Mouse (Mus musculus): ENCODE data around the gene Smim22. TPM values are rescaled to one million over a fixed set of nuclear protein-coding genes. Genes with fewer than 3 reads are reported as not detected.
A peak's percentile ranks its signal among the peaks of the same experiment; 100 is the strongest.

Smim22 gene
- total and polyA plus RNA-seq, 3 experiments = not detected

DNA sequence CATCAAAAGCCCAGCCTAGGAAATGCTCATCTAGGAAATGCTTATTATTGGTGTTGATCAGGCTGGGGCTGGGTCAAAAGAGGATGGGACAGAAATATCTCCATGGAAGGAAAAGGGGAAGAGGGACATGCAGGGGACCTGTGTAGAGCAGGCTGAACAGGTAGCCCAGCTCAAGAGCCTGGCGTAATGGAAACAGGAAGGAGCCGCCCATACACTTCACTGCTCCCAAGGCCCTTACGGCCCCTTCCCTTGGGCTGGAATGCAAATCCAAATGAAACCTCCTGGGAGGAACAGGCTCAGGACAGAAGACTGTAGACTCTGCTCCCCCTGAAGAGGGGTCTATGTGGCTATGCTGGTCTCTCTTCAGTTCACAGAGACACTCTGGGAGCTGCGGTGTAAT is 7.5 kb downstream of the Smim22 start:
- Histone ChIP-seq H3K9me3 (replicated peaks; ENCODE audit: insufficient read depth, low read length) (no peaks in the 10 kb centered on the region), H3K79me2 (ENCODE audit: control insufficient read depth, insufficient read depth, low read length, poor library complexity) (no peaks in the 10 kb centered on the region), H3K27ac (ENCODE audit: control insufficient read depth, low read depth, low read length) (no peak overlapping the region), H3K9ac (ENCODE audit: control insufficient read depth, low read depth, low read length, poor library complexity, severe bottlenecking) (no peak overlapping the region), H3K36me3 (ENCODE audit: control insufficient read depth in 1 of 2, insufficient read depth in 2 of 2, low read length in 2 of 2) (peaks cover 2 to 6% of the 10 kb centered on the region in 2 experiments), H3K27me3 (ENCODE audit: control insufficient read depth in 1 of 2, insufficient read depth in 2 of 2, low read length in 2 of 2) (no peaks in the 10 kb centered on the region), H3K4me3 (ENCODE audit: control insufficient read depth in 1 of 2, insufficient read depth in 1 of 2, low read depth in 2 of 2, low read length in 2 of 2) (no peak overlapping the region), H3K4me1 (ENCODE audit: control insufficient read depth in 1 of 2, insufficient read depth in 2 of 2, low read length in 2 of 2) (peaks cover 0 to 15% of the 10 kb centered on the region in 2 experiments; a peak in 2 of 4 replicates)
- peak; percentile 9 for DNase-seq (ENCODE audit: low read depth, low spot score)
- 0 out of 4 replicates have a peak, but pooled peaks of 1 of the 2 experiments have one; percentile 4 for TF ChIP-seq POLR2A (IDR thresholded peaks at IDR 0.05; ENCODE audit: control insufficient read depth in 1 of 2, insufficient read depth in 1 of 2, low read depth in 1 of 2, low read length in 2 of 2, poor library complexity in 1 of 2)
- TF ChIP-seq ETS1 (IDR thresholded peaks at IDR 0.05; ENCODE audit: low read depth, low read length) = no peak
- TF ChIP-seq GABPA (IDR thresholded peaks at IDR 0.05; ENCODE audit: low read depth, low read length) = no peak
- TF ChIP-seq ZMIZ1 (IDR thresholded peaks at IDR 0.05; ENCODE audit: low read depth, low read length) = no peak
- no peak for TF ChIP-seq MYB (IDR thresholded peaks at IDR 0.05; ENCODE audit: low read depth, low read length)

DNA sequence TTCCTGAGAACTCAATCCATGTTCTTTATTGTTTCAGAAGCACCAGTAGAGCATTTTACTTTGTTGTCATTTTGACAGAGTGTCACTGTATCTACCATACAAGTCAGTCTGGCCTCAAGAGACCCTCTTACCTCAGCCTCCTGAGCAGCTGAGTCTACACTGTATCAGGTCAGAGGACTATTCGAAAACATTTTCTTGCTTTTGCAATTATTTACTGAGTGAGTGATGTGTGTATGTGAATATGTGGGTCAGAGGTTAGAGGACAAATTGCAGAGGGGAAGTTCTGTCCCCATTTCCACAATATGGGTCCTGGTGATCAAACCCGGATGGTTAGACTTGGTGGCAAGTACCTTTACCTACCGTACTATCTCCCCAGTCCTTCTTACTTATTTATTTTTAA is 16.9 kb downstream of the Smim22 start:
- H3K9ac ChIP-seq (ENCODE audit: control insufficient read depth, low read depth, low read length, poor library complexity, severe bottlenecking) = no peak overlapping the region
- no peaks in the 10 kb centered on the region for H3K9me3 ChIP-seq (replicated peaks; ENCODE audit: insufficient read depth, low read length)
- peaks cover 0 to 19% of the 10 kb centered on the region in 2 experiments; a peak in 2 of 4 replicates for H3K36me3 ChIP-seq (ENCODE audit: control insufficient read depth in 1 of 2, insufficient read depth in 2 of 2, low read length in 2 of 2)
- H3K27me3 ChIP-seq (ENCODE audit: control insufficient read depth in 1 of 2, insufficient read depth in 2 of 2, low read length in 2 of 2) = no peaks in the 10 kb centered on the region
- H3K27ac ChIP-seq (ENCODE audit: control insufficient read depth, low read depth, low read length) = no peak overlapping the region
- no peaks in the 10 kb centered on the region for H3K4me1 ChIP-seq (ENCODE audit: control insufficient read depth in 1 of 2, insufficient read depth in 2 of 2, low read length in 2 of 2)
- H3K4me3 ChIP-seq (ENCODE audit: control insufficient read depth in 1 of 2, insufficient read depth in 1 of 2, low read depth in 2 of 2, low read length in 2 of 2) = no peak overlapping the region
- no peak for TF ChIP-seq POLR2AphosphoS2 (IDR thresholded peaks at IDR 0.05; ENCODE audit: low read length)
- no peak for TF ChIP-seq NRF1 (IDR thresholded peaks at IDR 0.05; ENCODE audit: insufficient read depth, low read depth, low read length, poor library complexity, severe bottlenecking)
- no peak for TF ChIP-seq CTCF (IDR thresholded peaks at IDR 0.05 in 2 of 3, conservative IDR thresholded peaks at IDR 0.05 in 1 of 3; ENCODE audit: control insufficient read depth in 1 of 3, insufficient read depth in 1 of 3, low read depth in 2 of 3, low read length in 3 of 3, poor library complexity in 1 of 3, severe bottlenecking in 1 of 3)
- TF ChIP-seq MAFK (IDR thresholded peaks at IDR 0.05; ENCODE audit: borderline replicate concordance, low read depth, low read length) = no peak
- TF ChIP-seq RAD21 (IDR thresholded peaks at IDR 0.05; ENCODE audit: low read depth, low read length) = no peak
- no peak for TF ChIP-seq BHLHE40 (IDR thresholded peaks at IDR 0.05; ENCODE audit: borderline replicate concordance, low read depth, low read length)
- no peak for DNase-seq (ENCODE audit: low read depth, low spot score)
- no peaks in the 10 kb centered on the region for H3K79me2 ChIP-seq (ENCODE audit: control insufficient read depth, insufficient read depth, low read length, poor library complexity)

DNA sequence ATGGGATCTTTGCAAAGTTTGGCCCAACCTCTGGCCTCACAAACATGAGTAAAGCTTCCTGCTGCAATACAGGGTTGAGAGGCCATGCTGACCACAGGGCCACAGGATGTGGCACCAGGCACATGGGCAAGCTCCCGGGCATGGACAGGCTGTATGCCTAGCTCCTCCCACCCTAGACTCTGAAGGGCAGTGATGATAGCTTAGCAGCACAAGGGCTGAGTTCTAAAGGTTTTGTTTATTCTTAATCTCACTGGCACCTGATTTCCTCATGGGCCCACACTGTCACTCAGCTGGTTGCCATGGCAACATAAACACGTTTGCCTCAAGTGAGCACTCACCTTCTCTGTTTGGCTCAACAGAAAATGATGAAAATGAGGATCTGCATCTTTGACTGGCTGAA is 22.8 kb downstream of the Smim22 start:
- no peaks in the 10 kb centered on the region for H3K9me3 ChIP-seq (replicated peaks; ENCODE audit: insufficient read depth, low read length)
- no peak for DNase-seq (ENCODE audit: low read depth, low spot score)

More for the DNA sequence above, 22.8 kb downstream of the Smim22 start:
- no peak for TF ChIP-seq USF1 (IDR thresholded peaks at IDR 0.05; ENCODE audit: low read depth, low read length)
- TF ChIP-seq EP300 (IDR thresholded peaks at IDR 0.05; ENCODE audit: low read depth in 1 of 2, low read length in 2 of 2) = no peak
- no peak for TF ChIP-seq NELFE (IDR thresholded peaks at IDR 0.05; ENCODE audit: low read depth, low read length)
- no peak overlapping the region for H3K9ac ChIP-seq (ENCODE audit: control insufficient read depth, low read depth, low read length, poor library complexity, severe bottlenecking)
- H3K79me2 ChIP-seq (ENCODE audit: control insufficient read depth, insufficient read depth, low read length, poor library complexity) = no peaks in the 10 kb centered on the region
- no peaks in the 10 kb centered on the region for H3K27me3 ChIP-seq (ENCODE audit: control insufficient read depth in 1 of 2, insufficient read depth in 2 of 2, low read length in 2 of 2)
- H3K4me3 ChIP-seq (ENCODE audit: control insufficient read depth in 1 of 2, insufficient read depth in 1 of 2, low read depth in 2 of 2, low read length in 2 of 2) = no peak overlapping the region
- H3K27ac ChIP-seq (ENCODE audit: control insufficient read depth, low read depth, low read length) = no peak overlapping the region
- peaks cover 2 to 44% of the 10 kb centered on the region in 2 experiments; a peak in 2 of 4 replicates for H3K36me3 ChIP-seq (ENCODE audit: control insufficient read depth in 1 of 2, insufficient read depth in 2 of 2, low read length in 2 of 2)
- H3K4me1 ChIP-seq (ENCODE audit: control insufficient read depth in 1 of 2, insufficient read depth in 2 of 2, low read length in 2 of 2) = no peaks in the 10 kb centered on the region

All from MEL (cell line).